Mouse (Mus musculus): ENCODE measurements around the gene Igsf9b. TPM values are rescaled to one million over a fixed set of nuclear protein-coding genes. Genes with fewer than 3 reads are reported as not detected.

The Igsf9b gene
- total and polyA plus RNA-seq, 3 experiments: 1.8 to 12.4 (median 5.2) TPM

- H3K9me3 ChIP-seq (replicated peaks; ENCODE audit: low read length): no peaks in the 10 kb centered on the region
- dilution Hi-C loops (cut with MboI; ENCODE audit: extremely low pct_ligation_motif_present, extremely low pct_unique_long_range_greater_than_20kb, low sequenced_read_pairs) (no loop called here), in situ Hi-C loops (cut with MboI; ENCODE audit: low pct_ligation_motif_present, low pct_unique_long_range_greater_than_20kb, low sequenced_read_pairs) (no loop called here)
- H3K27ac ChIP-seq (ENCODE audit: insufficient read depth, low read depth): no peak overlapping the region
- no peak for DNase-seq (ENCODE audit: extremely low read depth)
- H3K4me3 ChIP-seq (replicated peaks in 1 of 3; ENCODE audit: low read depth in 2 of 3, low read length in 2 of 3, poor library complexity in 1 of 3): no peak overlapping the region
- no peak for TF ChIP-seq E2F4 (IDR thresholded peaks at IDR 0.05; ENCODE audit: insufficient replicate concordance, low read depth, low read length)
- no peak for TF ChIP-seq CHD1 (IDR thresholded peaks at IDR 0.05; ENCODE audit: low read depth, low read length)
- no peak for TF ChIP-seq ETS1 (conservative IDR thresholded peaks at IDR 0.05; ENCODE audit: low read depth, low read length)
- TF ChIP-seq NRF1 (IDR thresholded peaks at IDR 0.05; ENCODE audit: low read depth, low read length): no peak
- TF ChIP-seq POLR2A (IDR thresholded peaks at IDR 0.05; ENCODE audit: low read depth, low read length): no peak
- no peaks in the 10 kb centered on the region for H3K4me1 ChIP-seq (ENCODE audit: control insufficient read depth in 1 of 2, insufficient read depth in 2 of 2)
- H3K79me2 ChIP-seq (replicated peaks; ENCODE audit: control insufficient read depth, extremely low read depth, insufficient read depth, poor library complexity, severe bottlenecking): no peaks in the 10 kb centered on the region
- no peaks in the 10 kb centered on the region for H3K27me3 ChIP-seq (replicated peaks)
- H3K36me3 ChIP-seq (replicated peaks in 1 of 2; ENCODE audit: control insufficient read depth in 1 of 2, insufficient read depth in 1 of 2, low read length in 1 of 2): peaks cover 80 to 97% of the 10 kb centered on the region in 2 experiments
- H3K9ac ChIP-seq (ENCODE audit: insufficient read depth, low read depth): no peak overlapping the region
- no peak overlapping the region for H3K4me2 ChIP-seq (ENCODE audit: insufficient read depth, low read depth, poor library complexity, severe bottlenecking)
Observed at GRCm38 (mm10) chr9:27346541-27347269, 47.7 kb downstream of the Igsf9b start.

GRCm38 (mm10) chr9:27353082-27353481 is 54.1 kb downstream of the Igsf9b start:
- Histone ChIP-seq H3K9ac (ENCODE audit: insufficient read depth, low read depth) (no peak overlapping the region), H3K27me3 (replicated peaks) (no peaks in the 10 kb centered on the region)
- dilution Hi-C loops (cut with MboI; ENCODE audit: extremely low pct_ligation_motif_present, extremely low pct_unique_long_range_greater_than_20kb, low sequenced_read_pairs): no loop called here

GRCm38 (mm10) chr9:27357893-27358292 is 58.9 kb downstream of the Igsf9b start:
- Histone ChIP-seq H3K4me1 (ENCODE audit: control insufficient read depth in 1 of 2, insufficient read depth in 2 of 2) (peaks cover 14 to 26% of the 10 kb centered on the region in 2 experiments), H3K27me3 (replicated peaks) (no peaks in the 10 kb centered on the region), H3K9me3 (replicated peaks; ENCODE audit: low read length) (no peaks in the 10 kb centered on the region), H3K36me3 (replicated peaks in 1 of 2; ENCODE audit: control insufficient read depth in 1 of 2, insufficient read depth in 1 of 2, low read length in 1 of 2) (peaks cover 16 to 38% of the 10 kb centered on the region in 2 experiments), H3K27ac (ENCODE audit: insufficient read depth, low read depth) (peak overlapping the region; percentile 39), H3K4me2 (ENCODE audit: insufficient read depth, low read depth, poor library complexity, severe bottlenecking) (peak overlapping the region; percentile 33), H3K9ac (ENCODE audit: insufficient read depth, low read depth) (no peak overlapping the region), H3K4me3 (replicated peaks in 1 of 3; ENCODE audit: low read depth in 2 of 3, low read length in 2 of 3, poor library complexity in 1 of 3) (no peak overlapping the region), H3K79me2 (replicated peaks; ENCODE audit: control insufficient read depth, extremely low read depth, insufficient read depth, poor library complexity, severe bottlenecking) (no peaks in the 10 kb centered on the region)
- DNase-seq (ENCODE audit: extremely low read depth): peak; percentile 77
- in situ Hi-C loops (cut with MboI; ENCODE audit: low pct_ligation_motif_present, low pct_unique_long_range_greater_than_20kb, low sequenced_read_pairs): no loop called here
- dilution Hi-C loops (cut with MboI; ENCODE audit: extremely low pct_ligation_motif_present, extremely low pct_unique_long_range_greater_than_20kb, low sequenced_read_pairs): no loop called here
- 0 out of 2 replicates have a peak, but pooled peaks have one; percentile 22 for TF ChIP-seq TBP (conservative IDR thresholded peaks at IDR 0.05; ENCODE audit: low read depth, low read length)
- TF ChIP-seq JUND (conservative IDR thresholded peaks at IDR 0.05; ENCODE audit: low read depth, low read length): peak; percentile 88
- TF ChIP-seq BHLHE40 (IDR thresholded peaks at IDR 0.05; ENCODE audit: low read depth, low read length): no peak
- peak; percentile 88 for TF ChIP-seq ELF1 (IDR thresholded peaks at IDR 0.05; ENCODE audit: low read depth, low read length)
- TF ChIP-seq USF1 (IDR thresholded peaks at IDR 0.05; ENCODE audit: low read depth, low read length): no peak
- no peak for TF ChIP-seq HCFC1 (IDR thresholded peaks at IDR 0.05; ENCODE audit: low read depth, low read length)
- TF ChIP-seq MAFK (IDR thresholded peaks at IDR 0.05; ENCODE audit: insufficient replicate concordance, low read length): no peak
- TF ChIP-seq TCF12 (IDR thresholded peaks at IDR 0.05; ENCODE audit: low read depth, low read length): no peak
- TF ChIP-seq RCOR1 (conservative IDR thresholded peaks at IDR 0.05; ENCODE audit: low read depth, low read length): 0 out of 2 replicates have a peak, but pooled peaks have one; percentile 29
- TF ChIP-seq MAX (IDR thresholded peaks at IDR 0.05; ENCODE audit: low read length): no peak
- peak; percentile 78 for TF ChIP-seq MEF2A (IDR thresholded peaks at IDR 0.05; ENCODE audit: borderline replicate concordance, low read depth, low read length)
- peak; percentile 93 for TF ChIP-seq IRF4 (IDR thresholded peaks at IDR 0.05; ENCODE audit: low read depth, low read length)
- TF ChIP-seq ETS1 (conservative IDR thresholded peaks at IDR 0.05; ENCODE audit: low read depth, low read length): peak; percentile 56
- no peak for TF ChIP-seq E2F4 (IDR thresholded peaks at IDR 0.05; ENCODE audit: insufficient replicate concordance, low read depth, low read length)

More at GRCm38 (mm10) chr9:27353082-27353481, 54.1 kb downstream of the Igsf9b start:
- H3K4me1 ChIP-seq (ENCODE audit: control insufficient read depth in 1 of 2, insufficient read depth in 2 of 2): peaks cover 14 to 19% of the 10 kb centered on the region in 2 experiments
- H3K79me2 ChIP-seq (replicated peaks; ENCODE audit: control insufficient read depth, extremely low read depth, insufficient read depth, poor library complexity, severe bottlenecking): no peaks in the 10 kb centered on the region
- no peak overlapping the region for H3K4me2 ChIP-seq (ENCODE audit: insufficient read depth, low read depth, poor library complexity, severe bottlenecking)
- H3K36me3 ChIP-seq (replicated peaks in 1 of 2; ENCODE audit: control insufficient read depth in 1 of 2, insufficient read depth in 1 of 2, low read length in 1 of 2): peaks cover 45 to 80% of the 10 kb centered on the region in 2 experiments
- in situ Hi-C loops (cut with MboI; ENCODE audit: low pct_ligation_motif_present, low pct_unique_long_range_greater_than_20kb, low sequenced_read_pairs): no loop called here
- no peak overlapping the region for H3K4me3 ChIP-seq (replicated peaks in 1 of 3; ENCODE audit: low read depth in 2 of 3, low read length in 2 of 3, poor library complexity in 1 of 3)
- TF ChIP-seq RAD21 (IDR thresholded peaks at IDR 0.05; ENCODE audit: low read depth, low read length): no peak
- no peak for TF ChIP-seq IRF4 (IDR thresholded peaks at IDR 0.05; ENCODE audit: low read depth, low read length)
- no peak for TF ChIP-seq E2F4 (IDR thresholded peaks at IDR 0.05; ENCODE audit: insufficient replicate concordance, low read depth, low read length)
- no peak for TF ChIP-seq POLR2A (IDR thresholded peaks at IDR 0.05; ENCODE audit: low read depth, low read length)
- TF ChIP-seq JUN (IDR thresholded peaks at IDR 0.05; ENCODE audit: insufficient read depth, low read depth, low read length): no peak
- TF ChIP-seq CTCF (conservative IDR thresholded peaks at IDR 0.05 in 1 of 2, IDR thresholded peaks at IDR 0.05 in 1 of 2; ENCODE audit: low read depth in 2 of 2, low read length in 2 of 2): no peak
- no peak for TF ChIP-seq GABPA (IDR thresholded peaks at IDR 0.05; ENCODE audit: insufficient replicate concordance, low read depth, low read length)
- TF ChIP-seq MAZ (IDR thresholded peaks at IDR 0.05; ENCODE audit: low read depth, low read length): no peak
- TF ChIP-seq BHLHE40 (IDR thresholded peaks at IDR 0.05; ENCODE audit: low read depth, low read length): no peak
- no peak for TF ChIP-seq KAT2A (IDR thresholded peaks at IDR 0.05; ENCODE audit: insufficient replicate concordance, low read length)
- TF ChIP-seq ETS1 (conservative IDR thresholded peaks at IDR 0.05; ENCODE audit: low read depth, low read length): no peak
- no peak for TF ChIP-seq SMC3 (IDR thresholded peaks at IDR 0.05; ENCODE audit: low read depth, low read length)
- no peak for TF ChIP-seq TBP (conservative IDR thresholded peaks at IDR 0.05; ENCODE audit: low read depth, low read length)
- no peak for TF ChIP-seq ZC3H11A (IDR thresholded peaks at IDR 0.05; ENCODE audit: low read depth, low read length)
- no peak for TF ChIP-seq ZKSCAN1 (IDR thresholded peaks at IDR 0.05; ENCODE audit: borderline replicate concordance, low read depth, low read length)
- no peak for TF ChIP-seq NELFE (IDR thresholded peaks at IDR 0.05; ENCODE audit: low read depth, low read length)
- TF ChIP-seq POLR2AphosphoS2 (IDR thresholded peaks at IDR 0.05; ENCODE audit: low read depth, low read length): no peak
- DNase-seq (ENCODE audit: extremely low read depth): no peak
- H3K27ac ChIP-seq (ENCODE audit: insufficient read depth, low read depth): no peak overlapping the region
- H3K9me3 ChIP-seq (replicated peaks; ENCODE audit: low read length): no peaks in the 10 kb centered on the region

Data from CH12.LX (cell line).